In the genomic region with DNA sequence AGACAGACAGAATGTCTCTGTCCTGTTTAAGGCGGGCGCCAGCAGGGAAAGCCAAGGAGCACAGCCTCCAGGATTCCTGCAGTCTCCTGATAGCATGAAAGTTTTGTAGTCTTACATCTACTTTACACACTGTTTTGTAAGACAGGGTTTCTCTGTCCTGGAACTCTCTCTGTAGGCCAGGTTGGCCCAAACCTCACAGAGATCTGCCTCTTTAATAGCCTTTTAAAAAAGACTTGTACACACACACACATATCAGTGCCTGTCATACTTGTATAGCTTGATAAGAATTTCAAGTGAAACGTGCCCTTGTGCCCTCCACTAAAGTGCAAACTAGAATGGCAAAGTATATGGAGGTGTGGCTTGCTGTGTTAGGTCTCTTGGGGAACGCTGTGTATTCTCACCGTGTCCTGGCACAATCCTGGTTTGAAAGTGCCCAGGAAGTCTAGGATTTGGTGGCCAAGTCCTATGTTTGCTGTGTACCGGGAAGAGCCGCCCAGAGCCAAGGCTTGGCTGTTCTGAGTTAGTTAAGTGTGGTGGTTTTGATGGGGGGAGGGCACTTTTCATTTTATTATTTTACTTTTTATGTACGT, we compare ENCODE assay signal across 8 mouse cellular contexts. TPM values are rescaled to one million over a fixed set of nuclear protein-coding genes. Genes with fewer than 3 reads are reported as not detected.
DNase-seq lines count a peak whose midpoint lies in the region; ATAC-seq and TF ChIP-seq lines count a peak whose summit lies in the region.

No protein-coding gene starts in this region.

- peak overlapping the region; percentile 94 for H3K9ac ChIP-seq in heart, embryonic 11.5 days (ENCODE audit: low read depth, low read length)
- H3K9ac ChIP-seq in hindbrain, postnatal 0 days (replicated peaks; ENCODE audit: low read length) = peak overlapping the region; percentile 68; the same call in 1 of the 2 replicates
- H3K9ac ChIP-seq in midbrain, embryonic 11.5 days (ENCODE audit: low read length) = 0 out of 2 replicates have a peak overlapping the region, but pooled peaks have one; percentile 20

- H3K27me3 ChIP-seq in heart, embryonic 11.5 days (ENCODE audit: control insufficient read depth, insufficient read depth, low read length) = no peaks in the 10 kb centered on the region
- no peaks in the 10 kb centered on the region; the same call in 1 of the 2 replicates for H3K27me3 ChIP-seq in hindbrain, postnatal 0 days (ENCODE audit: insufficient read depth, low read length)
- peaks cover 19% of the 10 kb centered on the region for H3K27me3 ChIP-seq in midbrain, embryonic 11.5 days (ENCODE audit: control insufficient read depth, insufficient read depth, low read length)

- H3K36me3 ChIP-seq in heart, embryonic 11.5 days (ENCODE audit: control insufficient read depth, insufficient read depth, low read length) = peaks cover 23% of the 10 kb centered on the region
- peaks cover 19% of the 10 kb centered on the region for H3K36me3 ChIP-seq in hindbrain, postnatal 0 days (ENCODE audit: insufficient read depth, low read length)
- H3K36me3 ChIP-seq in midbrain, embryonic 11.5 days (ENCODE audit: control insufficient read depth, insufficient read depth, low read length) = no peaks in the 10 kb centered on the region; the same call in 1 of the 2 replicates

- 53% methylated on average over 8 of the region's 8 CpGs for WGBS in heart, embryonic 11.5 days (ENCODE audit: insufficient replicate concordance)
- WGBS in hindbrain, postnatal 0 days = 81% methylated on average over 8 of the region's 8 CpGs
- WGBS in midbrain, embryonic 11.5 days = 80% methylated on average over 8 of the region's 8 CpGs

- no peak for DNase-seq in heart, postnatal 25 days (ENCODE audit: low spot score)
- DNase-seq in hindbrain, postnatal 0 days (ENCODE audit: low spot score) = no peak
- DNase-seq in midbrain, embryonic 11.5 days (ENCODE audit: low spot score, missing footprints) = peak; percentile 75
- no peak for DNase-seq in thymus, postnatal 10 days (ENCODE audit: low spot score in 2 of 2)
- DNase-seq in adipocyte (ENCODE audit: low spot score) = no peak

- H3K4me1 ChIP-seq in heart, embryonic 11.5 days (ENCODE audit: control insufficient read depth, insufficient read depth, low read length) = peaks cover 49% of the 10 kb centered on the region
- H3K4me1 ChIP-seq in brown adipose tissue, adult 24 weeks (ENCODE audit: control insufficient read depth, insufficient read depth, insufficient read length, low read length) = peaks cover 7% of the 10 kb centered on the region; the same call in 1 of the 2 replicates
- peaks cover 12% of the 10 kb centered on the region for H3K4me1 ChIP-seq in hindbrain, postnatal 0 days (ENCODE audit: insufficient read depth, low read length)
- H3K4me1 ChIP-seq in midbrain, embryonic 11.5 days (ENCODE audit: control insufficient read depth, insufficient read depth, low read length) = peaks cover 26% of the 10 kb centered on the region

- peak overlapping the region; percentile 91 for H3K4me3 ChIP-seq in heart, embryonic 11.5 days (ENCODE audit: low read depth, low read length)
- H3K4me3 ChIP-seq in brown adipose tissue, adult 24 weeks (ENCODE audit: insufficient read depth, low read depth, low read length) = peak overlapping the region; percentile 74
- H3K4me3 ChIP-seq in hindbrain, postnatal 0 days (ENCODE audit: low read length) = peak overlapping the region; percentile 72
- no peak overlapping the region for H3K4me3 ChIP-seq in midbrain, embryonic 11.5 days (ENCODE audit: low read depth, low read length)

- TF ChIP-seq CTCF in hindbrain, postnatal 0 days (IDR thresholded peaks at IDR 0.05; ENCODE audit: low read depth) = no peak

- no peak for ATAC-seq in heart, embryonic 11.5 days (replicated peaks; ENCODE audit: insufficient number of reproducible peaks, low FRiP score, low TSS enrichment)
- no peak for ATAC-seq in hindbrain, postnatal 0 days
- no peak for ATAC-seq in midbrain, embryonic 11.5 days (ENCODE audit: low FRiP score)
- no peak for ATAC-seq in CD4-positive, CD25-positive, alpha-beta regulatory T cell, adult 4 months

- H3K9me3 ChIP-seq in heart, embryonic 11.5 days (replicated peaks; ENCODE audit: control insufficient read depth, low read length) = no peaks in the 10 kb centered on the region
- H3K9me3 ChIP-seq in hindbrain, postnatal 0 days (ENCODE audit: low read length) = no peaks in the 10 kb centered on the region
- H3K9me3 ChIP-seq in midbrain, embryonic 11.5 days (ENCODE audit: control insufficient read depth, low read length) = no peaks in the 10 kb centered on the region

- H3K27ac ChIP-seq in heart, embryonic 11.5 days (ENCODE audit: low read depth, low read length) = peak overlapping the region; percentile 96
- H3K27ac ChIP-seq in brown adipose tissue, adult 24 weeks (replicated peaks; ENCODE audit: low read depth, low read length) = no peak overlapping the region
- peak overlapping the region; percentile 38 for H3K27ac ChIP-seq in hindbrain, postnatal 0 days
- no peak overlapping the region for H3K27ac ChIP-seq in midbrain, embryonic 11.5 days (ENCODE audit: low read depth, low read length)

- peak overlapping the region; percentile 99 for H3K4me2 ChIP-seq in heart, embryonic 11.5 days
- peak overlapping the region; percentile 100 for H3K4me2 ChIP-seq in hindbrain, postnatal 0 days (ENCODE audit: low read depth, low read length)
- peak overlapping the region; percentile 98 for H3K4me2 ChIP-seq in midbrain, embryonic 11.5 days

- intact Hi-C loops in heart, postnatal 25 days (cut with DNase I) = loop anchor here (1.0 kb wide), 1 partner anchor 15 kb away; no protein-coding TSS in a partner anchor

RNA-seq across cellular contexts. Expression of gene Klhl21, which starts 2.7 kb away (rescaled TPM):
- 11.4 and 17.8 TPM in 2 replicates for polyA plus RNA-seq in heart, embryonic 11.5 days (2014; fragmentation: Nextera tagmentation; extraction: Ambion mirVana)
- 10 to 100 TPM; 69.8 to 76.2 TPM for total RNA-seq in heart, postnatal 25 days (2021)
- 6.7 and 9.6 TPM in 2 replicates for polyA plus RNA-seq in brown adipose tissue, adult 24 weeks (2012; ENCODE audit: insufficient read depth, insufficient read length, missing spikeins)
- total RNA-seq in hindbrain, postnatal 0 days (2014; rRNA removed) = 12.3 and 14.0 TPM in 2 replicates
- 4.5 and 4.8 TPM in 2 replicates for polyA plus RNA-seq in hindbrain, postnatal 0 days (2015; fragmentation: Nextera tagmentation; extraction: Ambion mirVana)
- polyA plus RNA-seq in midbrain, embryonic 11.5 days (2014; fragmentation: Nextera tagmentation; extraction: Ambion mirVana) = 2.0 and 2.6 TPM in 2 replicates
- 1 to 10 TPM; 4.0 to 4.4 TPM for polyA plus RNA-seq in CD4-positive, CD25-positive, alpha-beta regulatory T cell, adult 4 months (2017; shearing (Covaris generic))

RNA-seq across cellular contexts. Expression of gene Phf13, which starts 15.2 kb away (rescaled TPM):
- polyA plus RNA-seq in heart, embryonic 11.5 days (2014; fragmentation: Nextera tagmentation; extraction: Ambion mirVana) = 14.3 and 21.7 TPM in 2 replicates
- total RNA-seq in heart, postnatal 25 days (2021) = 1 to 10 TPM; 5.8 to 6.2 TPM
- polyA plus RNA-seq in brown adipose tissue, adult 24 weeks (2012; ENCODE audit: insufficient read depth, insufficient read length, missing spikeins) = 2.1 and 4.2 TPM in 2 replicates
- total RNA-seq in hindbrain, postnatal 0 days (2014; rRNA removed) = 19.9 and 20.8 TPM in 2 replicates
- polyA plus RNA-seq in hindbrain, postnatal 0 days (2015; fragmentation: Nextera tagmentation; extraction: Ambion mirVana) = 14.6 and 15.0 TPM in 2 replicates
- 21.5 and 22.9 TPM in 2 replicates for polyA plus RNA-seq in midbrain, embryonic 11.5 days (2014; fragmentation: Nextera tagmentation; extraction: Ambion mirVana)
- polyA plus RNA-seq in CD4-positive, CD25-positive, alpha-beta regulatory T cell, adult 4 months (2017; shearing (Covaris generic)) = 1 to 10 TPM; 1.8 to 5.0 TPM

RNA-seq across cellular contexts. Expression of gene Zbtb48, which starts 16.2 kb away (rescaled TPM):
- polyA plus RNA-seq in heart, embryonic 11.5 days (2014; fragmentation: Nextera tagmentation; extraction: Ambion mirVana) = 11.8 and 12.2 TPM in 2 replicates
- total RNA-seq in heart, postnatal 25 days (2021) = 1 to 10 TPM; 3.5 to 5.0 TPM
- polyA plus RNA-seq in brown adipose tissue, adult 24 weeks (2012; ENCODE audit: insufficient read depth, insufficient read length, missing spikeins) = 1.8 and 3.2 TPM in 2 replicates
- total RNA-seq in hindbrain, postnatal 0 days (2014; rRNA removed) = 7.0 and 8.6 TPM in 2 replicates
- polyA plus RNA-seq in hindbrain, postnatal 0 days (2015; fragmentation: Nextera tagmentation; extraction: Ambion mirVana) = 10.7 and 16.2 TPM in 2 replicates
- 21.1 and 22.5 TPM in 2 replicates for polyA plus RNA-seq in midbrain, embryonic 11.5 days (2014; fragmentation: Nextera tagmentation; extraction: Ambion mirVana)
- 10 to 100 TPM; 19.9 to 26.7 TPM for polyA plus RNA-seq in CD4-positive, CD25-positive, alpha-beta regulatory T cell, adult 4 months (2017; shearing (Covaris generic))

RNA-seq across cellular contexts. Expression of gene Thap3, which starts 22.5 kb away (rescaled TPM):
- polyA plus RNA-seq in heart, embryonic 11.5 days (2014; fragmentation: Nextera tagmentation; extraction: Ambion mirVana) = 18.9 and 19.7 TPM in 2 replicates
- 10 to 100 TPM; 11.5 TPM for total RNA-seq in heart, postnatal 25 days (2021)
- 6.4 and 8.2 TPM in 2 replicates for polyA plus RNA-seq in brown adipose tissue, adult 24 weeks (2012; ENCODE audit: insufficient read depth, insufficient read length, missing spikeins)
- total RNA-seq in hindbrain, postnatal 0 days (2014; rRNA removed) = 12.1 and 14.9 TPM in 2 replicates
- polyA plus RNA-seq in hindbrain, postnatal 0 days (2015; fragmentation: Nextera tagmentation; extraction: Ambion mirVana) = 42.1 and 47.3 TPM in 2 replicates
- polyA plus RNA-seq in midbrain, embryonic 11.5 days (2014; fragmentation: Nextera tagmentation; extraction: Ambion mirVana) = 21.9 and 24.6 TPM in 2 replicates
- 100 to 1,000 TPM; 126 to 167 TPM for polyA plus RNA-seq in CD4-positive, CD25-positive, alpha-beta regulatory T cell, adult 4 months (2017; shearing (Covaris generic))

RNA-seq across cellular contexts. Expression of gene Tas1r1, which starts 27.1 kb away (rescaled TPM):
- 0.14 and 0.16 TPM in 2 replicates for polyA plus RNA-seq in heart, embryonic 11.5 days (2014; fragmentation: Nextera tagmentation; extraction: Ambion mirVana)
- under 1 TPM in 1 of 2 experiments, not detected in 1; 0.16 TPM for total RNA-seq in heart, postnatal 25 days (2021)
- not detected in 2 replicates for polyA plus RNA-seq in brown adipose tissue, adult 24 weeks (2012; ENCODE audit: insufficient read depth, insufficient read length, missing spikeins)
- total RNA-seq in hindbrain, postnatal 0 days (2014; rRNA removed) = 0.42 and 0.93 TPM in 2 replicates
- 1.7 TPM in 2 replicates for polyA plus RNA-seq in hindbrain, postnatal 0 days (2015; fragmentation: Nextera tagmentation; extraction: Ambion mirVana)
- 0.44 and 0.58 TPM in 2 replicates for polyA plus RNA-seq in midbrain, embryonic 11.5 days (2014; fragmentation: Nextera tagmentation; extraction: Ambion mirVana)
- not detected for polyA plus RNA-seq in CD4-positive, CD25-positive, alpha-beta regulatory T cell, adult 4 months (2017; shearing (Covaris generic))

Comparison
In these comparisons a context has a peak if more than half of its experiments do, and no peak if none do; other contexts are left out.
1. H3K27ac ChIP-seq: peak in heart, embryonic 11.5 days (single experiment) and hindbrain, postnatal 0 days (single experiment); none in brown adipose tissue, adult 24 weeks (single experiment) and midbrain, embryonic 11.5 days (single experiment).
2. H3K9ac ChIP-seq: peak in every context shown above with its lines; median percentile 94 in heart, embryonic 11.5 days; 68 in hindbrain, postnatal 0 days; 20 in midbrain, embryonic 11.5 days.
3. Peak in every context shown above with its lines, with median percentiles within 50 percentile points of each other: H3K4me2 ChIP-seq.